Mouse (Mus musculus) heart, embryonic 12.5 days (tissue): ENCODE results near the gene Glud1. TPM values are rescaled to one million over a fixed set of nuclear protein-coding genes. Genes with fewer than 3 reads are reported as not detected.
A peak's percentile ranks its signal among the peaks of the same experiment; 100 is the strongest.
"Not testable (repeated sequence)": the region's sequence is repeated elsewhere in the genome, so short reads cannot be mapped to it uniquely, and the experiment has no call there.

Source experiments
- ATAC-seq: fragments of 200-750 bp; cut with Nextera tagmentation; 2 replicates; pipeline ENCODE4 v1.8.0; 2017; ENCODE audit warnings: moderate TSS enrichment, moderate library complexity; ENCODE audit not compliant: insufficient number of reproducible peaks, low FRiP score
- H3K27ac ChIP-seq: fragments of 300-500 bp; sonication (generic); 2 replicates; pipeline ENCODE4 v1.5.1; 2016; ENCODE audit warnings: mild to moderate bottlenecking, moderate library complexity; ENCODE audit not compliant: poor library complexity, severe bottlenecking
- H3K27me3 ChIP-seq: fragments of 300-500 bp; sonication (generic); replicated peaks from 2 replicates; pipeline ENCODE4 v1.6.1; 2016; ENCODE audit warnings: mild to moderate bottlenecking, moderate library complexity
- H3K36me3 ChIP-seq: fragments of 300-500 bp; sonication (generic); 2 replicates; pipeline ENCODE4 v1.6.1; 2016; ENCODE audit warnings: mild to moderate bottlenecking, moderate library complexity
- H3K4me1 ChIP-seq: fragments of 300-500 bp; sonication (generic); replicated peaks from 2 replicates; pipeline ENCODE4 v1.6.1; 2016; ENCODE audit warnings: mild to moderate bottlenecking
- H3K4me2 ChIP-seq: fragments of 300-500 bp; sonication (generic); 2 replicates; pipeline ENCODE4 v1.6.1; 2016; ENCODE audit warnings: mild to moderate bottlenecking, moderate library complexity
- H3K4me3 ChIP-seq: fragments of 300-500 bp; sonication (generic); 2 replicates; pipeline ENCODE4 v1.5.1; 2016; ENCODE audit warnings: mild to moderate bottlenecking
- H3K9ac ChIP-seq: fragments of 300-500 bp; sonication (generic); 2 replicates; pipeline ENCODE4 v1.6.1; 2016; ENCODE audit warnings: mild to moderate bottlenecking, moderate library complexity
- H3K9me3 ChIP-seq: fragments of 300-500 bp; sonication (generic); replicated peaks from 2 replicates; pipeline ENCODE4 v1.6.1; 2016; ENCODE audit warnings: mild to moderate bottlenecking, moderate library complexity
- WGBS: fragments of 180-500 bp; shearing (Covaris S2); methylation state at CpG from one replicate; pipeline ENCODE4 v1.1.7; 2016; 5-methylcytosine and 5-hydroxymethylcytosine counted together
- polyA plus RNA-seq: library from polyadenylated mRNA; unstranded; fragments of >200 nt; fragmentation: Nextera tagmentation; extraction: Ambion mirVana; gene quantifications from 2 replicates; pipeline ENCODE4 v1.2.1, GENCODE M21; 2016

Gene Glud1
- polyA plus RNA-seq, 1 experiment from 2014 or later = 70.8 TPM

DNA sequence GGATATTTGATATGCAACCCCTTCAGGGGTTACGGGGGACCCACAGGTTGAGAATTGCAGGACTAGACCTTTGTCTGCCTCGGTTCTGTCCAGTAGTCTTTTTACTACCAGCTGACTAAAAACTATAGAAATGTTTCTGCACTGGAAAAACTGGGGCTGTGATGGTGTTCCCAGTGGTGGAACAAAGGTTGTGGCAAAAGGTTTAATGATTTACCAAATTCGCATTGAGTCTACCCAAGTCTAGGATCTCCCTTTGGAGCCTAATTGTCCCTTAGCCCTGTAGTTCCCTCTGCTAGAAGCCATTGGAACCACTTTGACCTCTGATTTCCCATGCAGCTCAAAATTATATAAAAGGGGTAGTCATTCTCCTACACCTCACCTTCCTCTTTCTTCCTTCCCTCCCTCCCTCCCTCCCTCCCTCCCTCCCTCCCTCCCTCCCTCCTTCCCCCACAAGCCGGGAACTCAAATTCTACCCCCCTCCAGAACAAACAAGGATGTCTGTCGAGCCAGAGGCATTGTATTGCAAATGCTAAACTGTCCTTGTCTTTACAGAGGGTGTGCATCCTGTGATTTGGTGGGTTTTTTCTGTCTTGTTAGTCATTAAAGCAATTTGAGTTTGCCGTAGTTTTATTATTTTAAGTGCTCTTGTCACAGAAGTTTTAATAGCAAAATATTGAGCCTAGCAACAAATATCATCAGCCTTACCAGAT, 2.0 kb downstream of the Glud1 start:
- Histone ChIP-seq H3K36me3 (peaks cover 4% of the 10 kb centered on the region; the same call in 1 of the 2 replicates), H3K4me2 (peak overlapping the region; percentile 66), H3K9me3 (no peaks in the 10 kb centered on the region), H3K4me1 (peaks cover 17% of the 10 kb centered on the region), H3K27me3 (no peaks in the 10 kb centered on the region), H3K9ac (peak overlapping the region; percentile 56), H3K27ac (no peak overlapping the region), H3K4me3 (peak overlapping the region; percentile 44)
- no peak for ATAC-seq
- 29% methylated on average over 5 of the region's 6 CpGs for WGBS

DNA sequence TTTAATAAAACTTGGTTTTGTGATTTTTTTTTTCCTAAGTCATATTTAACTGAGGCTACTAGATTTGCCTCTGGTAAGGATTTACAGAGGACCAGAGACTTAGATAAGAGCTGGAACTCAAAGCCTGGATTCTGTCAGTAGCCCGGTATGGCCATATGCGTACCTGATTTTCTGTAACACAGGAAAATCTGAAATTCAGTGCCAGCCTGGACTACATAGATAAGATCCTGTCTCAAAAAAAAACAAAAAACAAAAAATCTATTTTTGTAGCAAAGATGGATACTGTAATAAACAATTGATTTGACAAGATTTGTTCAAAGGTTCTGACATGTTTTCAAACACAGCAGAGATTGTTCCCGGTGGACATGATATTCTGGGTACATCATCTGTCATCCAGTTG, 3.1 kb downstream of the Glud1 start:
- Histone ChIP-seq H3K27me3 (no peaks in the 10 kb centered on the region), H3K9me3 (no peaks in the 10 kb centered on the region), H3K4me3 (no peak overlapping the region), H3K4me1 (peaks cover 17% of the 10 kb centered on the region), H3K4me2 (no peak overlapping the region), H3K36me3 (peaks cover 7% of the 10 kb centered on the region; the same call in 1 of the 2 replicates), H3K9ac (no peak overlapping the region), H3K27ac (no peak overlapping the region)
- ATAC-seq = no peak
- 47% methylated on average over 3 of the region's 3 CpGs for WGBS

DNA sequence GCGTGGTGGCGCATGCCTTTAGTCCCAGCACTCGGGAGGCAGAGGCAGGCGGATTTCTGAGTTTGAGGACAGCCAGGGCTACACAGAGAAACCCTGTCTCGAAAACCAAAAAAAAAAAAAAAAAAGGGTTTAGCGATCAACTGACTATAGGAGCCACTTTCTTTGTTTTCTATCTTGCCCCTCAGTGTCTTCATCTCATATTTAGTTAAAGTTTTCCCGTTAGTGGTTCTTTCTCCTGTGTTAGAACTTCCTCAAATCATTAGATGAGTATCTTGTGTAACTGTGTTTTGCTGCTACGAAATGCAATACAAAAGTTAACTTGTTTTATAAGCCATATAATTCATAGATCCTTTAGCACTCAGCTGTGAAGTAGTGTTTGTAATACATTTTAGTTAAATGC, 3.9 kb downstream of the Glud1 start:
- H3K36me3 ChIP-seq, H3K27ac ChIP-seq, H3K9me3 ChIP-seq, H3K4me3 ChIP-seq, H3K27me3 ChIP-seq, H3K9ac ChIP-seq, H3K4me2 ChIP-seq, ATAC-seq: not testable (repeated sequence)
- WGBS = 86% methylated on average over 8 of the region's 8 CpGs
- H3K4me1 ChIP-seq = peaks cover 17% of the 10 kb centered on the region

DNA sequence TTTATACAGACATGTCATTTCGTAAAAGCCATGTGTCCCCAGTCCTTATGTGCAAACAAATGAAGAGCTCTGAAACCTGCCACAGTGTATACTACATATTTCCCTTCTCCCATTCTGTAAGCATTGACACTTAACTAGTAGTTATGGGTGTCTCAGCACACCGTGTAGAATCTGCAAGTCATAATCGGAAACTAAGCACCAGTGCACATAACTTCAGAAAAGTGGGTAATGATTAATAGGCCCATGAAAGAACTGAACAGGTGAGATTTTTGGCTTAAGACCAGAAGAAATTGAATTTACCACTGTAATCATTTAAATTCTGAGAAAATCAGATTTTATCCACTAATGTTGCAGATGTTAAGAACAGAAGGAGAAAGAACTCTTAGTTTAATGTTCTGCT, 4.3 kb downstream of the Glud1 start:
- 93% methylated on average over 3 of the region's 3 CpGs for WGBS

DNA sequence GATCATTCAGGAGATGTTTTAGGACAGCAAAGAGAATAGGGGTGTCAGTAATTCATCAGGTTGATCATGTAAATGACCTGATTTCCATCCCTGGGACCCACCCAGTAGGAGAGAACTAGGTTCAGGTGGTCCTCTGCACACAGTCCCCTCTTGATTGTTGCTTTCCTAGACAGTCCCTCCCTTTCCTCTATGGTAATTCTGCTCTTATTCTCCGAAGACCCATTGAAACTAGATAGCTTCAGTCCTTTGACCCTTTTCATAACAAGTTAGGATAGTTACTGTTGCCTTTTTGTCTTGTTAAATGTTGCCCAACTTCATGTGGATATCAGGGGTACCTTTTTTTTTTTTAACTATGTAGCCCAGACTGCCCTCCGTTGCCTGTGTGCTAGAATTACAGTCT, 5.8 kb downstream of the Glud1 start:
- H3K4me2 ChIP-seq = no peak overlapping the region
- no peaks in the 10 kb centered on the region for H3K9me3 ChIP-seq
- H3K9ac ChIP-seq = no peak overlapping the region
- H3K36me3 ChIP-seq = peaks cover 24% of the 10 kb centered on the region
- H3K4me3 ChIP-seq = no peak overlapping the region
- H3K27me3 ChIP-seq = no peaks in the 10 kb centered on the region
- no peak overlapping the region for H3K27ac ChIP-seq
- 94% methylated on average over 2 of the region's 2 CpGs for WGBS
- ATAC-seq = no peak
- H3K4me1 ChIP-seq = peaks cover 17% of the 10 kb centered on the region

More for the DNA sequence above, 4.3 kb downstream of the Glud1 start:
- no peak for ATAC-seq
- Histone ChIP-seq H3K4me2 (no peak overlapping the region), H3K4me1 (peaks cover 17% of the 10 kb centered on the region), H3K36me3 (peaks cover 12% of the 10 kb centered on the region), H3K4me3 (no peak overlapping the region), H3K27me3 (no peaks in the 10 kb centered on the region), H3K27ac (no peak overlapping the region), H3K9ac (no peak overlapping the region), H3K9me3 (no peaks in the 10 kb centered on the region)

DNA sequence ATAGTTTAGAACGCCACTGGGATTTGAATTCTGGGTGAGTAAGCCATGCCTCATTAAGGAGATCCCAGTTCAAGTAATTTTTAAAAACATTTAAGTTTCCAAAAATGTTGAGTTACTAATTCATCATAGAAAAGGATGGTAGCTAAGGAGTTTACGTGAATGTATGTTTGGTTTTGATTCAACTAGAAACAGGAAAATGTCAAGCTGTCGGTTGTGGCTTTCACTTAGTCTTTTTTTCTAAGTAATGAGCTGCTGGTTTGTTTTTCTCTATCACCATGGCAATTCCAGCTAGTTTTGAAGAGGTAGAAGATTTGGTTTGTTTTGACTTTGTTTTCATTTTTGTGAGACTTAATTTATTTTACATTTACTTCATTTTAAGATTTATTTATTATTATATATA, 6.9 kb downstream of the Glud1 start:
- Histone ChIP-seq H3K27ac (no peak overlapping the region), H3K4me3 (no peak overlapping the region), H3K4me1 (peaks cover 13% of the 10 kb centered on the region), H3K4me2 (no peak overlapping the region), H3K27me3 (no peaks in the 10 kb centered on the region), H3K9ac (no peak overlapping the region), H3K9me3 (no peaks in the 10 kb centered on the region), H3K36me3 (peaks cover 27% of the 10 kb centered on the region)
- WGBS = 87% methylated on average over 3 of the region's 3 CpGs
- ATAC-seq = no peak

DNA sequence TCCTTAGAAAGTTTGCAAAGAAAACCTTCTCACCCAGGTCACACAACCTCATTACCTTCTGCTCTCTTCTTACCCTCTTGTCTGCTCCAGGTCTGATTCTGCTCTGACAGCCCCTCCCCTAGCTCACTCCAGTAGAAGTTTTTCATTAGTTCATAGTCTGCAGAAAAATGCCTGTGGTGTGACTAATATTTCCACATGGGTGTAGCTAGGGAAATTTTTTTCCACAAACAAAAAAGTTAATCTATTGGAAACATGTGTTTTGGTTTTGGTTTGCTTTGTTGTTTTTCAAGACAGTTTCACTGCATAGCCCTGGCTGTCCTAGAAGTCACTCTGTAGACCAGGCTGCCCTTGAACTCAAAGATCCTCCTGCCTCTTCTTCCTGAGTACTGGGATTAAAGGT, 7.6 kb downstream of the Glud1 start:
- Histone ChIP-seq H3K27me3 (no peaks in the 10 kb centered on the region), H3K9me3 (no peaks in the 10 kb centered on the region), H3K9ac (no peak overlapping the region), H3K36me3 (peaks cover 31% of the 10 kb centered on the region), H3K4me2 (no peak overlapping the region), H3K4me1 (peaks cover 6% of the 10 kb centered on the region), H3K4me3 (no peak overlapping the region), H3K27ac (no peak overlapping the region)
- ATAC-seq = no peak

DNA sequence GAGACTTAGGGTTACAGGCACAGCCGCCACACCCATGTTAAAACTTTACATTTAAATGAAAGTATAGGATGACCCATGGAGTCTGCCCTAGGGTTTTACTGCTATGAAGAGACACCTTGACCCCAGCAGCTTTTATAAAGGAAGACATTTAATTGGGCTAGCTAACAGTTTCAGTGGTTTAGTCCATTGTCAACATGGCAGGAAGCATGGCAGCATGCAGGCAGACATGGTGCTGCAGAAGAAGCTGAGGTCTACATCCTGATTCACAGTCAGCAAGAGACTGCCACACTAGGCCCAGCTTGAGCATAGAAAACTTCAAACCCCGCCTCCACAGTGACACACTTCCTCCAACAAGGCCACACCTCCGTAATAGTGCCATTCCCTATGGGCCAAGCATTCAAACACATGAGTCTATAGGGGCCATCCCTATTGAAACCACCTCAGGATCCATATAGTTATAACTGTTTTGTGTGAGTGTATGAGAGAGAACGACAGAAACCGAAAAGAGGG, 13.1 kb downstream of the Glud1 start:
- WGBS = 93% methylated on average over 5 of the region's 5 CpGs
- no peak overlapping the region for H3K4me3 ChIP-seq
- no peak overlapping the region for H3K9ac ChIP-seq
- H3K4me2 ChIP-seq = no peak overlapping the region
- H3K4me1 ChIP-seq = no peaks in the 10 kb centered on the region
- no peaks in the 10 kb centered on the region for H3K27me3 ChIP-seq
- no peaks in the 10 kb centered on the region for H3K9me3 ChIP-seq
- H3K27ac ChIP-seq = no peak overlapping the region
- ATAC-seq = no peak
- H3K36me3 ChIP-seq = peaks cover 49% of the 10 kb centered on the region

DNA sequence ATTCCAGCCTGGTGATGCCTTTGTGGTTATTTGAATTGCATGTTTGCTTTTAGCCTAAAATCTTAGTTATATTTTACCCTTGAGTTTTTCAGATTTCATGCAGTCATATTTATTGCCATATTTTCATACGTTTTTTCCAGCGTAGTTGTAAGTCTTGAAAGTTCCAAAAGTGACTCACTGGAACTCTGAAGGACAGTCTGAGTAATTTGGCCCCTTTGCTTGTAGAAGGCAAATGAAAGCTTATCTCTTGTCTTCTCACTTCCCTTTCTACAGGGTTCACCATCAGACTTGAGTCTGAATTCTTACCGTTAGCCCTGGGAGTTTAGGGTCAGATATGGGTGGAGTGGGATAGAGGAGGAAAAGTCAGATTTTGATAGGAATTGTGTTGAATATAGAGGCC, 16.1 kb downstream of the Glud1 start:
- no peaks in the 10 kb centered on the region for H3K27me3 ChIP-seq
- H3K4me1 ChIP-seq = no peaks in the 10 kb centered on the region
- H3K27ac ChIP-seq = no peak overlapping the region
- peaks cover 57% of the 10 kb centered on the region for H3K36me3 ChIP-seq
- WGBS = 74% methylated on average over 3 of the region's 3 CpGs
- ATAC-seq = no peak
- H3K4me3 ChIP-seq = no peak overlapping the region
- no peak overlapping the region for H3K9ac ChIP-seq
- no peaks in the 10 kb centered on the region for H3K9me3 ChIP-seq
- no peak overlapping the region for H3K4me2 ChIP-seq

DNA sequence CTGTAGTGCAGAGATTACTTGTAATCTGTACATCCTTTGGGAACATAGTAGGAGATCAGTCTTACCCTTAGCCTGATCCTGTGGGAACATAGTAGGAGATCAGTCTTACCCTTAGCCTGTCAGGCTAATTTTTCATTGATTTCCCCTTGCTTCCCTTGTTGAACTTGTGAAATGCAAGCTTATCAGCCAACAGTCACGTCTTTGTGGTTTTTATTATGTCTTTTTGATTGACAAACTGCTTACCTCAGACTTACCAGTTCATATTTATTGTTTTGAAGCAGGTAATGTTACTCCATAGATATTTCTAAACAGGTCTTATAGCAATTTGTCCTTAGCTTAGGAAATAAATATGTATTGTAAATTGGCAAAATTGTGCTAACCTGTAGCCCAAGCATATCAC, 17.1 kb downstream of the Glud1 start:
- WGBS = 83% methylated on average over 1 of the region's 1 CpGs
- no peaks in the 10 kb centered on the region for H3K27me3 ChIP-seq
- ATAC-seq = no peak
- no peak overlapping the region for H3K4me2 ChIP-seq
- no peak overlapping the region for H3K27ac ChIP-seq
- peaks cover 60% of the 10 kb centered on the region for H3K36me3 ChIP-seq
- H3K9me3 ChIP-seq = no peaks in the 10 kb centered on the region
- no peak overlapping the region for H3K4me3 ChIP-seq
- no peaks in the 10 kb centered on the region for H3K4me1 ChIP-seq
- no peak overlapping the region for H3K9ac ChIP-seq

DNA sequence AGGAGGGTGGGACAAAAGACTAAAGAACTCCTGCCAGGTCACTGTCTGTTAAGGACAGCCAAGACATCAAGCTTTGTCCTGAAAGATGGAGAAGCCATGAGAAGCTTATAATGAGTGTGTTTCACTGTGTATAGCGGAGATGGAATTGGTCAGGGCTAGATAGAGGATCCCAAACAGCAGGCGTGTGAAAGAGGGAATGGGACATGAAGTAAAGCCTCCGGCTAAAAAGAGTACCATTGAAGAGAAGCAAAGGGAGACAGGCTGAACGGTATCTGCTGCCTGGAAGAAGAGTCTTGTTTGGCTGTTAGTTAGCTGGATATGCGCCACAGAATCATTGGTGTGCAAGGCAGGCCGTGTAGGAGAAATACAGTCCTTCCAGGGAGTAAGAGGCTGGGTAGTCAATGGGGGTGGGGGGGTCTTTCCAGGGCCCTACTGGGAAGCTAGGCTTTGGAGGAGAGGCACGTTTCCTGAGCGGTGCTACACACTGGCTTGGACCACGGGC, 20.2 kb downstream of the Glud1 start:
- no peak overlapping the region for H3K4me3 ChIP-seq
- ATAC-seq = no peak
- H3K27me3 ChIP-seq = no peaks in the 10 kb centered on the region
- H3K4me2 ChIP-seq = no peak overlapping the region
- 91% methylated on average over 9 of the region's 9 CpGs for WGBS
- no peak overlapping the region for H3K27ac ChIP-seq
- no peaks in the 10 kb centered on the region for H3K4me1 ChIP-seq
- H3K9ac ChIP-seq = no peak overlapping the region
- no peaks in the 10 kb centered on the region for H3K9me3 ChIP-seq
- H3K36me3 ChIP-seq = peaks cover 65% of the 10 kb centered on the region

DNA sequence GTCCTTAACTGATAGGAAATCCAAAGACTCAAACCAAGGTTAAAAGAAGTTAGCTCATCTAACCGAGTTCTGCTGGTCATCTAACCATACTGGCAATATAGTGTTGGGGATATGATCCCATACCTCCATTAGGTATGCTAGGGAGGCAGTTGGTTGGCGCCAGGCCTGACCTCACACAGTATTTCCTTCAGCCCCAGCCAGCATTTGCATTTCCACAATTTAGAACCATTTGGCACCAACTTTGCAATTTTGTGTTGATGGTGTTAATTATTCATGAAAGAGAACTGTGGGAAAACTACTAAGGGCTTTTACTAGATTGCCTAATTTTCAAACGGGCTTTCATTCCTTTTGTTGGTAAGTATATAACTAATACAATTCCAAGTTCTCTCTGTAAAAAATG, 21.4 kb downstream of the Glud1 start:
- H3K27me3 ChIP-seq = no peaks in the 10 kb centered on the region
- H3K36me3 ChIP-seq = peaks cover 72% of the 10 kb centered on the region
- no peak overlapping the region for H3K4me3 ChIP-seq
- H3K27ac ChIP-seq = no peak overlapping the region
- no peak overlapping the region for H3K4me2 ChIP-seq
- H3K9ac ChIP-seq = no peak overlapping the region
- H3K9me3 ChIP-seq = no peaks in the 10 kb centered on the region
- 80% methylated on average over 3 of the region's 3 CpGs for WGBS
- no peaks in the 10 kb centered on the region for H3K4me1 ChIP-seq
- ATAC-seq = no peak
